Mouse (Mus musculus): Measurements from ENCODE around the gene Scfd2.
A peak's percentile ranks its signal among the peaks of the same experiment; 100 is the strongest.

The Scfd2 gene

GRCm38 (mm10) chr5:74201570-74202357, 329.8 kb downstream of the Scfd2 start:
- no peak for DNase-seq (ENCODE audit: low read depth, low spot score)

GRCm38 (mm10) chr5:74200481-74200880, 331.1 kb downstream of the Scfd2 start:
- no peak for DNase-seq (ENCODE audit: low read depth, low spot score)

- no peak for DNase-seq (ENCODE audit: low read depth, low spot score)
Observed at GRCm38 (mm10) chr5:74199793-74200192, 331.8 kb downstream of the Scfd2 start.

- DNase-seq (ENCODE audit: low read depth, low spot score): no peak
Observed at GRCm38 (mm10) chr5:74198446-74198845, 333.1 kb downstream of the Scfd2 start.

DNA sequence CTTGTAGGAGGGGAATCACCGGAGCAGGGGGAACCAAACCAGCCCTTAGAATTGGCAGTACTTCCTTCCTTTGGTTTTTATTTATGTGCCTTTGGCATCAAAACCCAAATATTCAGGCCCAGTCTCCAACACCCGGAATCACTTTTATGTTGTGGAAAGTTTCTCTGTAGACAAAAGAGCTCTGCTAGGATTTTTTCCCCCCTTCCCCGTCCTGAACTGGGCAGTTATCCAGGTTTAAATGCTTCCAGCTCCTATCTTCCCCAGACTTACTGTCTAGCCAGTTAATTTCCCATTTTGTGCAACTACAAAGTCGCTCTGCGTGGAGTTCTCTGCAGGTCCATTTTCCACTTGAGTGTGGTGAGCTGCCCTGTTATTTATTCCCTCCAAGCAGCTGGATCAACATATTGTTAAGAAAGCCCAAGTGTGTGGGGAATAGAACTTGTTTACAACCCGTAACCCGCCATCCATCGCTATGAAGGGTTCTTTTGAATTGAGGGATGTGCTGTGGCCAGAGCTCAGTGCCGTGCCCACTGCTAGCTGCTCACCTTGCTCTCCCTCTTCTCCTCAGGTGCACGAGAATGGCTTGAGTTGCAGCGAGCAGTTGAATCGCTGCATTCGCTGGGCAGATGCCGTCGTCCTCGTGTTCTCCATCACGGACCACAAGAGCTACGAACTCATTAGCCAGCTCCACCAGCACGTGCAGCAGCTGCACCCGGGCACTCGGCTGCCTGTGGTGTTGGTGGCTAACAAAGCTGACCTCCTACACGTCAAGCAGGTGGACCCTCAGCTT, 333.8 kb downstream of the Scfd2 start:
- DNase-seq (ENCODE audit: low read depth, low spot score): no peak

DNA sequence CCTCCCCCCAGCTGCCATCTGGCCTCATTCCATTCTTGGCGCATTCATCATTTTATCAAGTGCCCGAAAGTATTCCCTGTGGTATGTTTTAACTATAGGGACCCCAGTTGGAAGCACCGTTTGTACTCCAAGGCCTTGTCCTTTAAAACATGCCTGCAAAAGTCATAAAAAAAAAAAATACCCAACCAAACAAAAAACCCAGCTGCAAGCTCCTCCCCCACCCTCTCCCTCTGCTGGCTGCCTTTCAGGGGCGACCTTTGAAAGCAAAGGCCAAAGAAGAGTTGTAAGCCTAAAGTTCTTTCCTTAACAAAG, 335.3 kb downstream of the Scfd2 start:
- DNase-seq (ENCODE audit: low read depth, low spot score): no peak

DNA sequence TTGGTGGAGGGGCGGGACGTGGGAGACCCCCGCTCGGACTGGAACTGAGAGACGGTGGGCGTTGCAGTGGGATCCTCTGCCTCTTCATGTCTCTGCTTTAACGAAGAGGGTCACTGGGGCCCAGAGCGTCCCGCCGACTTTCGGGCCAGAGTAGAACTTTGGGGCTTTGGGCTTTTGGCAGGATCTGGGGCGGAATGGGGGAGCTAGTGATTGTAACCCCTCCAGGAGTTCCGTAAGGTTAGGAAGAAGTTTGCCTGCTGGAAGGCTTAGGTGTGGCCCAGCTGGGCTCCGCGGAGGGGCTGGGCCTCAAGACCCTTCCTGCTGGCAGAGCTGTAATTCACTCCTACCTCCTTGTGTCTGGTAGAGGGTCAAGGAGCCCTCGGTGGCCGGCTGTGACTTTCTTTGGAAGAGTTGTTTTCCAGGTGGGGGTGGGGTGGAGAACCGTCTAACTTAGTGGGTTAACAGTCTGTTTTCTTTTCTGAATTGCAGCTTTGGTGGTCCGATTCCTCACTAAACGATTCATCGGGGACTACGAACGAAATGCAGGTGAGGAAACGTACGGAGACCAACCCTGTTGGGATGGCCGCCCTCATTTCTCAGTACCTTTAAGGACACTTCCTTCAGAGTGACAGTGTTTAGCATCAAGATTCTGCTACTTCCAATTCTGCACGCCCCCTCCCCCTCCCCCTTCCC, 335.8 kb downstream of the Scfd2 start:
- no peak for DNase-seq (ENCODE audit: low read depth, low spot score)

- DNase-seq (ENCODE audit: low read depth, low spot score): peak; percentile 84
Observed at GRCm38 (mm10) chr5:74194841-74195613, 336.5 kb downstream of the Scfd2 start, which contains the start of gene Rasl11b. TSS of gene Rasl11b (plus strand) at chr5:74195286.

GRCm38 (mm10) chr5:74194027-74194840, 337.3 kb downstream of the Scfd2 start:
- DNase-seq (ENCODE audit: low read depth, low spot score): no peak

DNA sequence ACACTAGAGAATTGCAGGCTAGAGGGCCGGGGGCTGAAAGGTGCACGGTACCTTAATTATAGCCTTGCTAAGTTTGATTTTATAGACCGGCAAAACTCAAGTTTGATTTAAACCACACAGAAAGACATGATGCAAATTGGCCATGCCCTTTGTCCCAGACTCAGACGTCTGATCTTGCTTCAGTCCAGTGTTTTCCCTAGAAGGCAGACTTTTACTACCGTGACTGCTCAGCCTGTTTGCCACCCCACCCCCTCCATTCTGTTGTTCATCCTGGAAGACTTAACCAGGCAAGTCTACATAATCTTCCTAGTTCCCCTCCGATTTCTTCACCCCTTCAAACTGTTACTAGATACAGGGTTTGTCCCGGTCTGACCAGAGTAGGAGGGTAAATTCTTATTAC, 337.9 kb downstream of the Scfd2 start:
- DNase-seq (ENCODE audit: low read depth, low spot score): no peak

DNA sequence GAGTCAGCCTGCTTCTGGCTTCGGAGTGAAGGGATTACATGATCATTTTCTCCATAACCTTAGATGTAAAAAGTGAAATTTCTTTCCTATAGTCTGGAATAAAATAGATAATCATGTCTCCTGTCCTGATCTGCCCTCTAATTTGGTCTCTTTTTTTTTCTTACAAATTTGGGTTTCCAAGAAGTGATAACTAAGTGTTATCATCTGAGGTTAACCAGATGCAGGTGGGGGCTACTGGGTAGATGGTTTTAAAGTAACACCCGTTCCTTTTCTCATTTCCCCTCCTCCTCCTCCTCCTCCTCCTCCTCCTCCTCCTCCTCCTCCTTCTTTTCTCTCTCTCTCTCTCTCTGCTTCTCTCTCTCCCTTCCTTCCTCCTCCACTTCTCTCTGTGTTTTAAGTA, 338.6 kb downstream of the Scfd2 start:
- DNase-seq (ENCODE audit: low read depth, low spot score): no peak

DNA sequence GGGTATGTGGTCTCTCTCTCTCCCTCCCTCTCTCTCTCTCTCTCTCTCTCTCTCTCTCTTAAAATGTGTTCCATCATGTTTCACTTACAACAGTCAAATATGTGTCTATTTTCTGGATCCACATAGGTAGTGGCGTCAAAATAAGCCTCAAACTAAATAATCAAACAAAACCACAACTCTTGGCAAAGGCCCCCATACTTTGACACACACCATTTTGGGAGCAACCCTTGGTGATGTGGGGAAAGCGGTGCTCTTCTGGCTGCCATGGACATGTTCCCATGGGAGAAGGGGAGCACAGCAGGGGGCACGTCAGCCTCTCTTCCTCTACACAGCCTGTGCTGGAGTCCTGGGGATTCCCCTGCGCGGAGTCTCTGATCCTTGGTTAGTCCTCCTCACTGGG, 340.6 kb downstream of the Scfd2 start:
- DNase-seq (ENCODE audit: low read depth, low spot score): no peak

DNA sequence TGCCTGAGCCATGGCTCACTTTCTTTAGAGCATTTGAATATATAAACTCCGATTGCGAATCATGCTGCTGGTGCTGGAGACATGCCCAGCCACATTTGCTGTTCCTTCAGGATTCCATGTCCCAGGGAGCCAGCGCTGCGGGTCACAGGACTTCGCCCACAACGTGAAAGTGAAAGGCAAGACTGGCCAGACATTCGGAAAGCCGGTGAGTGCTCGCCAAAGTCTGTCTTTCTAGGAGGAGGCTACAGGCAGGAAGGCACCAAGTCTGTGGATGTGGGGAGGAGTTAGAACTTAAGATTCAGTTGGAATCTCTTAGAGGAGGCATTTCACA, 341.4 kb downstream of the Scfd2 start:
- DNase-seq (ENCODE audit: low read depth, low spot score): no peak

- no peak for DNase-seq (ENCODE audit: low read depth, low spot score)
Observed at GRCm38 (mm10) chr5:74189484-74190160, 341.9 kb downstream of the Scfd2 start.

- no peak for DNase-seq (ENCODE audit: low read depth, low spot score)
Observed at GRCm38 (mm10) chr5:74188886-74189285, 342.7 kb downstream of the Scfd2 start.

DNA sequence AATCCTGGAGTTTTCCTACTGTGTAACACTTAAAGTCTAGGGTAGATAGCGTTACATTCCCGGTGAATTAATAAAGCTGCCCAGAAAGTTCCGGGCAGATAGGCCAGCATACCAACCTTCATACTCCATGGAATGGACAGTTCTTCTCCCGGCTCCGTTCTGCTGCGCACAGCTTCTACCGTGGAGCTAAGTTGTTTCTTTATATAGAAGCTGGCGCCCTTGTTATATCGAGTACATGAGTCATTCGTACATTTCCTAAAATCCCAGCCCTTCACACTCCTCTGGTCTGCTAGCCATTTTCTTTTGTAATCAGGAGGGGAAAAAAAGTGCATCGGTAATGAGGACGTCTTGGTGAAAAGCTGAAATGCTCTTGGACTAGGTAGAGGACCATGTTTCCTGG, 343.5 kb downstream of the Scfd2 start:
- DNase-seq (ENCODE audit: low read depth, low spot score): no peak

GRCm38 (mm10) chr5:74184607-74185006, 347.0 kb downstream of the Scfd2 start:
- no peak for DNase-seq (ENCODE audit: low read depth, low spot score)

DNA sequence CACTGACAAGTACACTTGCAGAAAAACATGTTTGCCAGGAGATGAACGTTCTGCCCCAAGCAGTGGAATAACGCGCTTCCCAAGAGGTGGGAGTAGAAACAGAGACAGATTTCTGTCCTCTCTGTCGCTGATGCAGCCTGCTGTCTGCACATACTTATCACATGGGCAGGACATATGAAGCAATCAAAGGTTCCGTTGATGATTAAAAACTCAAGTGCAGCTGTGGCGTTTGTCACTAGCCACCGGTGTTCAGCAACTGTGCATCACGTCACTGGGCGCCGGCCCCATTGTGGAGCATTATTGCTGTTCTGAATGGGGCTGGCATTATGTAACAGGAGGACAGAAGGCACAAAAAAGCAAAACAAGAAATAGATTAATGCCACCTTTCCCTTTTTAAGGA, 348.4 kb downstream of the Scfd2 start:
- DNase-seq (ENCODE audit: low read depth, low spot score): no peak

DNA sequence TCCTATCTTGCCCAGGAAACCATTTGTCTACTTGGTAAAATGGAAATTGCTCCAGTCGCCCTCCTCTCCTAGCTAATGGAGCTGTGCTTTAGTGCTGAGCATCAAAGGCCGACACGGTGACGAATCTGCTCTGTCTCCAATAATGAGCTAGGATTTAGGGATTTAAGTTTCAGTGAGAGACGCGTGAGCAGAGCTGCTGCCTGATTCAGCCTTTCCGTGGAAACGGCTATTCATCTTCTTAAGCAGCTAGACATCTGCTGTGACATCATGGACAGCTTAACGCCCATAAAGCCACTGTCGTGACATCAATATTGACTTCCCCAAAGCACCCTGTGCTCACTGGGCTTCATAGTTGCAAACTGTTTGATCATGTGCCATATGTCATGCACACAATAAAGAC, 351.3 kb downstream of the Scfd2 start:
- DNase-seq (ENCODE audit: low read depth, low spot score): no peak

DNA sequence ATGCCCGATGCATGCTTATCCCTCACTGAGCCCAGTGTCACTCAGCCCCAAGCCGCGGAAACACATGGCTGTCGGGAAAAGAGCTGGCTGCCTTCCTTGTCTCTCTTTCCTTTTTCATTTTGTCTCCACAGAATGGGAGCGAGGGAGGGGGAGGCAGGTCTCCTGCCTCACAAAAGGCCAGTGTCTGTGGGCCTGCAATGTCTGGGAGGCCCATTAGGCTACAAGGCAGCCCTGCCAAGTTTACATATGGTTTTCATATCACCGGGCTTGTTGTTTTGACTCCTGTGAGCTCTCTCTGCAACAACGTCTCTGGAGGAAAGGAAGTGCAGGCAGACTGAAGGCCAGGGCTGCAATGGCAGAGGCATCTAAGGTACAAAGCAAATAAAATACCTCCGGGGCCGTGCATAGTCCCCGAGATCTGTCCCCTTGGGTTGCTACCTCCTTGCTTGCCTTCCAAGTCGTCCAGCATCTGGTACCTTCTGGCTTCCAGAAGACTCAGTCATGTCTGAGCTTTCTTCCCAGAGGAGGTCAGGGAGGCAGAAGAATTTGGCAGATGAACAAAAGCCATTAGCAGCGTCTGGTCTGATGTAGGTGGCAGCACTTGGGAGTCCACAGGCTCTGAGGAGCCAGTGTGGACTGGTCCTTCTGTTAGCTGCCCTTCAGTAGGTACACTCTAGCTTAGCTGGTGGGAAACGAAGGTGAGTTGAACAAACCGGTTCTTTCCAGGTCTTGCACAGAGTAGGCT, 355.9 kb downstream of the Scfd2 start:
- DNase-seq (ENCODE audit: low read depth, low spot score): no peak

Measured in retina, postnatal 7 days (tissue).